Mouse (Mus musculus): Measurements from ENCODE around the gene Lars2. TPM values are rescaled to one million over a fixed set of nuclear protein-coding genes. Genes with fewer than 3 reads are reported as not detected.

The Lars2 gene
- polyA plus RNA-seq, 1 experiment: 9,263 TPM

GRCm38 (mm10) chr9:123490930-123491329 lies 124.2 kb downstream of the Lars2 start:
- Histone ChIP-seq H3K4me3 (ENCODE audit: insufficient read depth, low read depth, low read length) (no peak overlapping the region), H3K27ac (ENCODE audit: insufficient read depth, low read depth, low read length) (no peak overlapping the region), H3K4me1 (ENCODE audit: control insufficient read depth, insufficient read depth, low read length) (peaks cover 5% of the 10 kb centered on the region)
- WGBS: 75% methylated on average over 5 of the region's 5 CpGs
- TF ChIP-seq CTCF (IDR thresholded peaks at IDR 0.05; ENCODE audit: insufficient read depth, low read depth, low read length) (no peak), POLR2A (IDR thresholded peaks at IDR 0.05; ENCODE audit: insufficient read depth, low read depth, low read length) (no peak)

DNA sequence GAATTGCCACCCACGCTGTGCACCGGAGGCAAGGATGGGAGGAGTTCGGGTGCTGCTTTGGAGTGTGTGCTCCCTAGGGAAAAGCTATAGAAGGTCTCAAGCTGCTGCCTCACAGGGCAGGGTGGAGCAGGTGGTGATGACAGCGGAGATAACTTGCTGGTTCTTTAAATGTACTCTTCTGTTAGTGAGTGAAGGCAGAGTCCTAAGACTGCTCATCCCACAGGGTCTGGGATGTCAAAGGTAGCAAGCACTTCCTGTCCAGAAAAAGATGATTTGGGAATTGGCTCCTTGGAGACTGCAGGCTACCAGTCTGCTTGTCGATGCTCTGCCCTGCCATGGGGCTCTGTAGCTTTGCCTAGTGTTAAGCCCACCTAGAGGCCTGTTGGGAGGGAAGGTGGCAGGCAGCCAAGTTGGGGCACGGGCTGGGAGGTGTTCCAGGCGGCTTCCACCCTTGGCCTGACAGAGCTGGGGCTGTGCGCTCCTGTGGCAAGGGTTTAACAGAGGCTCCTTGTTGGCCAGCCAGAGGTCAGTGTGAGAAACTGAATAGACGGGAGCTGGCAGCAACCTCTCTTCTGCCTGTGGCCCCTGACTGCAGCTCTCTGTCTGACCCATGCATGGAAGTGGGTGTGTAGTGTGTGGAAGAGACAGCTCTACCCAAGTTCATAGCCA lies 125.3 kb downstream of the Lars2 start:
- 59% methylated on average over 9 of the region's 9 CpGs for WGBS
- no peak overlapping the region for H3K27ac ChIP-seq (ENCODE audit: insufficient read depth, low read depth, low read length)

DNA sequence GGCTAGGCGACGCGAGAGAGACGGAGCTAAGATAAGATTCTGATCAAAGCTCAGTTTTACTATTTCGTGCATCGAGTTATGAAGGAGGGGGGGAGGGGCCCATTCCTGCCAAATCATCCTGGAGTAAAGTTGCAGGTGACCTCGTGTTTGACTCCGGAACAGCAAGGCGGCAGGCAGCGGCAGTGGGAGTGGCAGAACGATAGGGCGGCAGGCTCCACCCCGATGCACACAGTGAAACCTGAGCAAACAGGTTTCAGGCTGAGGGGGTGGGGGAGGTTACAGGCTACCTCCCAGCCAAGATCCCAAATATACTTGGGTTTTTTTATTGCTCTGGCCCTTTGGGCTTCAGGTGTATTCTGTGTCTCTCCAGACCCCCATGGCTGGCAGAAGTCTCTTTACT lies 129.9 kb downstream of the Lars2 start:
- WGBS: 39% methylated on average over 13 of the region's 13 CpGs
- peaks cover 3% of the 10 kb centered on the region for H3K4me1 ChIP-seq (ENCODE audit: control insufficient read depth, insufficient read depth, low read length)
- H3K27ac ChIP-seq (ENCODE audit: insufficient read depth, low read depth, low read length): no peak overlapping the region
- no peak overlapping the region for H3K4me3 ChIP-seq (ENCODE audit: insufficient read depth, low read depth, low read length)
- TF ChIP-seq CTCF (IDR thresholded peaks at IDR 0.05; ENCODE audit: insufficient read depth, low read depth, low read length) (no peak), POLR2A (IDR thresholded peaks at IDR 0.05; ENCODE audit: insufficient read depth, low read depth, low read length) (no peak)

More for the DNA sequence above, 125.3 kb downstream of the Lars2 start:
- no peak overlapping the region for H3K4me3 ChIP-seq (ENCODE audit: insufficient read depth, low read depth, low read length)
- TF ChIP-seq CTCF (IDR thresholded peaks at IDR 0.05; ENCODE audit: insufficient read depth, low read depth, low read length) (no peak), POLR2A (IDR thresholded peaks at IDR 0.05; ENCODE audit: insufficient read depth, low read depth, low read length) (no peak)
- peaks cover 5% of the 10 kb centered on the region for H3K4me1 ChIP-seq (ENCODE audit: control insufficient read depth, insufficient read depth, low read length)

- no peak overlapping the region for H3K27ac ChIP-seq (ENCODE audit: insufficient read depth, low read depth, low read length)
- H3K4me1 ChIP-seq (ENCODE audit: control insufficient read depth, insufficient read depth, low read length): peaks cover 3% of the 10 kb centered on the region; the same call in 1 of the 2 replicates
- no peak for TF ChIP-seq CTCF (IDR thresholded peaks at IDR 0.05; ENCODE audit: insufficient read depth, low read depth, low read length)
- TF ChIP-seq POLR2A (IDR thresholded peaks at IDR 0.05; ENCODE audit: insufficient read depth, low read depth, low read length): no peak
- WGBS: 94% methylated on average over 5 of the region's 5 CpGs
- no peak overlapping the region for H3K4me3 ChIP-seq (ENCODE audit: insufficient read depth, low read depth, low read length)
Observed at GRCm38 (mm10) chr9:123497906-123498305, 131.2 kb downstream of the Lars2 start.

DNA sequence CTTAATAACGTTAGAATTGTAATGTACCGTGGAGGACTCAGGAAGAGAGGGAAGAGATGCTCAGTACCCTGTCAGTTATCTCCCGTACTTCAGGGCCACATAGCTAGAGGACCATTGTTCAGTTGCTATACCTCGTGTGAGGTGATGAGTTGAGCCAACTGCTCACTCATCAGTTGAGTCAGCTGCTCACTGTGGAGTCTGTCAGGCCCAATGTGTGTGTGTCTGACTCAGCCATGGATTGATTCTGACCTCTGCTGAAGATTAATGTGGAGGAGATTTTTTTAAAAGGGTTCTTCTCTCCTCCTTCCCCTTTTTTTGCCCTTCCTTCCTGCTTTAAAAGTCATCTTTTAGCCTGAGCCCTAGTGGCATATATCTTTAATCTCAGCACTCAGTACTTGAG lies 133.8 kb downstream of the Lars2 start:
- TF ChIP-seq POLR2A (IDR thresholded peaks at IDR 0.05; ENCODE audit: insufficient read depth, low read depth, low read length) (no peak), CTCF (IDR thresholded peaks at IDR 0.05; ENCODE audit: insufficient read depth, low read depth, low read length) (no peak)
- H3K27ac ChIP-seq (ENCODE audit: insufficient read depth, low read depth, low read length): no peak overlapping the region

DNA sequence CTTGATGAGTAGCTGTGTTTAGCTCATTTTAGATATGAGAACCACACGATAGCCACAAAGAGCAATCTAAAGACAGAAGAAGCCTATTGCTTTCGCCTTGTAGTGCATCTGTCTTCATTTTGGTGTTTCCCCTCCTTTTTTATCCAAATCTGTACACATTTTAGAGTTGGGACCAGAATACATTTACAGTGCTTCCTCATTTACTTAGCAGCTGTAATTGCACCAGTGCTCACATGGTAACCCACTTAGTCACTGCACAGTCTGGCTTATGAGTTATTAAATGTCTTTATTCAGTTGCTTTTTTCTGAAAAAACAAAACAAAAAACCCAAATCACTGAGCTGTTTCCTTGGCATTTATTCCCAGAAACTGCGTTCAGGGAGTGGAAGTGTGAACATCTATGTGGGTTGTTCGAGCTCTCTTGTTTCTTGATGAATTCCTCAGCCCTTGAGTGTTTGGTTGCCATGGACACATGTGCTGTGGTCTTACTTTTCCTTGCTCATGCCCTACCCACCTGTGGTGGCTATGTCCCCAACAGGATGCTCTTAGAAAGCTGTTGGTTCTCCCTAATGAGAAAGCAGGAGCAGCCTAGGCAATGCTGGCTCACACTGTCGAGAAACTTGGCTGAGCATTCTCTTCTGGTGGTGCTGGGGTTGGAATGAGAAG lies 136.6 kb downstream of the Lars2 start:
- Histone ChIP-seq H3K4me3 (ENCODE audit: insufficient read depth, low read depth, low read length) (no peak overlapping the region), H3K27ac (ENCODE audit: insufficient read depth, low read depth, low read length) (peak overlapping the region; percentile 51), H3K4me1 (ENCODE audit: control insufficient read depth, insufficient read depth, low read length) (peaks cover 4% of the 10 kb centered on the region)
- TF ChIP-seq POLR2A (IDR thresholded peaks at IDR 0.05; ENCODE audit: insufficient read depth, low read depth, low read length) (no peak), CTCF (IDR thresholded peaks at IDR 0.05; ENCODE audit: insufficient read depth, low read depth, low read length) (no peak)
- 25% methylated on average over 5 of the region's 5 CpGs for WGBS

More for the DNA sequence above, 133.8 kb downstream of the Lars2 start:
- Histone ChIP-seq H3K4me1 (ENCODE audit: control insufficient read depth, insufficient read depth, low read length) (peaks cover 7% of the 10 kb centered on the region), H3K4me3 (ENCODE audit: insufficient read depth, low read depth, low read length) (no peak overlapping the region)
- 86% methylated on average over 4 of the region's 4 CpGs for WGBS

GRCm38 (mm10) chr9:123504325-123504724 lies 137.6 kb downstream of the Lars2 start:
- Histone ChIP-seq H3K27ac (ENCODE audit: insufficient read depth, low read depth, low read length) (no peak overlapping the region), H3K4me3 (ENCODE audit: insufficient read depth, low read depth, low read length) (no peak overlapping the region), H3K4me1 (ENCODE audit: control insufficient read depth, insufficient read depth, low read length) (peaks cover 4% of the 10 kb centered on the region)
- TF ChIP-seq CTCF (IDR thresholded peaks at IDR 0.05; ENCODE audit: insufficient read depth, low read depth, low read length) (no peak), POLR2A (IDR thresholded peaks at IDR 0.05; ENCODE audit: insufficient read depth, low read depth, low read length) (no peak)
- WGBS: 21% methylated on average over 2 of the region's 2 CpGs

GRCm38 (mm10) chr9:123505598-123505997 lies 138.9 kb downstream of the Lars2 start:
- TF ChIP-seq POLR2A (IDR thresholded peaks at IDR 0.05; ENCODE audit: insufficient read depth, low read depth, low read length): no peak
- no peak for TF ChIP-seq CTCF (IDR thresholded peaks at IDR 0.05; ENCODE audit: insufficient read depth, low read depth, low read length)
- H3K27ac ChIP-seq (ENCODE audit: insufficient read depth, low read depth, low read length): no peak overlapping the region
- no peak overlapping the region for H3K4me3 ChIP-seq (ENCODE audit: insufficient read depth, low read depth, low read length)
- 69% methylated on average over 1 of the region's 1 CpGs for WGBS
- H3K4me1 ChIP-seq (ENCODE audit: control insufficient read depth, insufficient read depth, low read length): peaks cover 4% of the 10 kb centered on the region

All from olfactory bulb, adult 2 months (tissue).